Mouse (Mus musculus): ENCODE results near the gene Ptprt.

- TF ChIP-seq ZNF384 (IDR thresholded peaks at IDR 0.05; ENCODE audit: low read depth, low read length) (no peak), MAZ (IDR thresholded peaks at IDR 0.05; ENCODE audit: low read depth, low read length) (no peak), CTCF (conservative IDR thresholded peaks at IDR 0.05 in 1 of 2, IDR thresholded peaks at IDR 0.05 in 1 of 2; ENCODE audit: low read depth in 2 of 2, low read length in 2 of 2) (no peak), EP300 (IDR thresholded peaks at IDR 0.05; ENCODE audit: low read length) (no peak), POLR2A (IDR thresholded peaks at IDR 0.05; ENCODE audit: low read depth, low read length) (no peak), UBTF (IDR thresholded peaks at IDR 0.05; ENCODE audit: low read depth, low read length) (no peak), USF1 (IDR thresholded peaks at IDR 0.05; ENCODE audit: low read depth, low read length) (no peak)
These were observed 320.7 kb downstream of the Ptprt start for GRCm38 (mm10) chr2:162340231-162340630.

All from CH12.LX (cell line).